Mouse (Mus musculus) small intestine, adult 2 months (tissue): ENCODE data around the gene Gm11733. TPM values are rescaled to one million over a fixed set of nuclear protein-coding genes. Genes with fewer than 3 reads are reported as not detected.

Experiments used
- H3K27ac ChIP-seq: fragments of 200-500 bp; 2 replicates; pipeline ENCODE4 v1.5.1; 2012; ENCODE audit warnings: low read depth, low read length, control low read depth, inconsistent platforms; ENCODE audit not compliant: insufficient read depth
- H3K27me3 ChIP-seq: fragments of 200-500 bp; 2 replicates; pipeline ENCODE4 v1.6.1; 2012; ENCODE audit warnings: mild to moderate bottlenecking, moderate library complexity, low read length, inconsistent platforms; ENCODE audit not compliant: control insufficient read depth, insufficient read depth
- H3K36me3 ChIP-seq: fragments of 200-500 bp; 2 replicates; pipeline ENCODE4 v1.6.1; 2012; ENCODE audit warnings: mild to moderate bottlenecking, low read length, control low read depth, inconsistent platforms; ENCODE audit not compliant: control insufficient read depth, insufficient read depth
- H3K4me1 ChIP-seq: fragments of 200-500 bp; 2 replicates; pipeline ENCODE4 v1.6.1; 2012; ENCODE audit warnings: low read length, inconsistent platforms, mixed read lengths; ENCODE audit not compliant: control insufficient read depth, insufficient read depth, insufficient read length
- H3K4me3 ChIP-seq: fragments of 200-500 bp; 2 replicates; pipeline ENCODE4 v1.5.1; 2012; ENCODE audit warnings: low read depth, mild to moderate bottlenecking, control low read depth, inconsistent platforms, low read length, moderate library complexity
- CTCF ChIP-seq: fragments of 200-500 bp; IDR thresholded peaks from 2 replicates; pipeline ENCODE4 v1.5.1; 2012; ENCODE audit warnings: low read depth, mild to moderate bottlenecking, control low read depth, inconsistent platforms, low read length, moderate library complexity, mixed read lengths; ENCODE audit not compliant: insufficient replicate concordance, insufficient read length; ENCODE audit errors: extremely low read depth
- POLR2A ChIP-seq: fragments of 200-500 bp; IDR thresholded peaks from 2 replicates; pipeline ENCODE4 v1.6.1; 2012; ENCODE audit warnings: low read depth, mild to moderate bottlenecking, control low read depth, inconsistent platforms, low read length, moderate library complexity
- WGBS: fragments of 180-500 bp; shearing (Covaris S2); methylation state at CpG from one replicate; pipeline ENCODE4 v1.1.7; 2018; 5-methylcytosine and 5-hydroxymethylcytosine counted together
- polyA plus RNA-seq: library from polyadenylated mRNA; depleted of rRNA; stranded (reverse); fragments of >200 nt; gene quantifications from 2 replicates; pipeline ENCODE4 v1.2.3, GENCODE M21; 2012; rRNA removed

Gene Gm11733
- polyA plus RNA-seq, 1 experiment: not detected

DNA sequence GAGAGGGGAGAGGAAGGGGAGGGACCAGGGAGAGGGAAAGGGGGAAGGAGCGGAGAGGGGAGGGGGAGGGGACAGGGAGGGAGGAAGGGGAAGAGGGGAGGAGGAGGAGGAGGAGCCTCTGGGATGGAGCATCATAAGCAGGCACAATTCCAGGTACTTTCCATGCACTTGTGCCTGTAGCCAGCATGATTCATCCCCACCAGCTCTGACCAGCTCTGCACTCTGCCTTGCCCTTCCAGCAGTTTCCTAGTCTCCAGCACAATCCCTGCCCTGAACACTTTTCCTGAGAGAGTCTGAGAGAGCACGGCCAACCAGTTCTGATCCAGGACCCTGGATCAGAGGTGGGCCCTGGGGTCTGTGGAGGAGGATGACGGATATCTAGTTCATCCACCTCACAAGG is 52.4 kb downstream of the Gm11733 start:
- Histone ChIP-seq H3K4me3 (no peak overlapping the region), H3K27ac (0 out of 2 replicates have a peak overlapping the region, but pooled peaks have one; percentile 4), H3K27me3 (no peaks in the 10 kb centered on the region), H3K36me3 (no peaks in the 10 kb centered on the region), H3K4me1 (no peaks in the 10 kb centered on the region; the same call in 1 of the 2 replicates)
- WGBS: 50% methylated on average over 3 of the region's 3 CpGs
- no peak for TF ChIP-seq CTCF
- TF ChIP-seq POLR2A: no peak

Other genes starting within 250 kb of the Gm11733 start
- gene Tnrc6c, start 169.9 kb downstream of the Gm11733 start, polyA plus RNA-seq: 5.9 and 14.6 TPM in 2 replicates